Mouse (Mus musculus) right cerebral cortex, postnatal 14 days (tissue): ENCODE results near the gene Slc25a43.
"Not testable (repeated sequence)": the region's sequence is repeated elsewhere in the genome, so short reads cannot be mapped to it uniquely, and the experiment has no call there.

Experiments used
- DNase-seq: peaks from one replicate; pipeline ENCODE4 v3.0.0; 2022

Slc25a43 gene

GRCm38 (mm10) chrX:36794571-36794970 is 51.1 kb downstream of the Slc25a43 start:
- no peak for DNase-seq

DNA sequence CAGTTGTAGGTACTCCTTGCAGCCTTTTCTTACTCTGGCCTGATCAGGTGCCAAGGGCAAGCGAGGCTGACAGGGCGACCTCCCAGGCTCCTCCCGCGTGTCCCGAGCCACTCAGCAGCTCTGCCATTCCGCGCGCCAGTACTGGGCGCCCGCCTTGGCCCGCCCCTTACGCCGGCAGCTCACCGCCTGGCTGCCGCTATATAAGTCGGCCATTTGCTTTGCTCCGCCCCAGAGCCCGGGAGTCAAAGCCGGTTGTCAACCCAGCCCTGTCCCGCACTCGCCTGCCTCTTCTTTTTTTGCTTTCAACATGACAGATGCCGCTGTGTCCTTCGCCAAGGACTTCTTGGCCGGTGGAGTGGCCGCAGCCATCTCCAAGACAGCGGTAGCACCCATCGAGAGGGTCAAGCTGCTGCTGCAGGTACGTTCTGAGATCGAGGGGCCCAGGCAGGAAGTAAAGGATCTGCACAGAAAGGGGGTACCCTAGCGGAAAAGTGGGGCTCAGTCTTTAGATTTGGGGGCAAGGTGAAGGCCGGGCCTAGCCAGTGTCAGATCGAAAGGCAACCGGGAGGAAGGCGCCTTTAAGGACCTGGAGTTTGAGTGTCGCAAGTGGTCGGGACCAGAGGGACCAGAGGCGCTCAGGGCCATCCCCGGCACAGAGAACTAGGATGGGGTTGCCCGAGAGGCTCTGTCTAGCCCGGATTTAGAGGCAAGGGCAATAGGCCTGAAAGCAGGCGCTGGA is 52.1 kb downstream of the Slc25a43 start, which contains the start of gene Slc25a5:
Gene Slc25a5 (plus strand): TSS at position 228 of the 739 bp plus-strand sequence.
- peak; percentile 79 for DNase-seq

DNA sequence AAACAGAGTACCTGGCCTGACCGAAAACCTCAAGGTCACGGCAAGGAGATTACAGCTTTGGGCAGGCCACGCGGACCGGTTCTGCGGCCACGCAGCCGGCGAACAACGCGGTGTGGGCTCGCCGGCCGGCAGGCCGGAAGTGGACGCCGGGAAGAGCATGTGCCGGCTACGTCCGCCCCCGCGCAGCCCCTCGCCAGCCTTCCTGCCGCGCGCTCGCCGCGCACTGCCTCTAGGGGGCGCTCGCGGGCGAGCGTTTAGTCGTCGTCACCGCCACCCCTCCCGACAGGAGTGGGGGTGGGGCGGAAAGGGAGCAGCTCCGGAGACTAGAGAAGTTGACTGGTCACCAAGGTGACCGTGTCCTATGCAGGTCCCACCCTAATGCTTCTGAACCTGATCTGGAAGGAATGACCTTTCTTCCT is 52.7 kb downstream of the Slc25a43 start:
- DNase-seq: peak; percentile 78

GRCm38 (mm10) chrX:36796734-36797133 is 53.3 kb downstream of the Slc25a43 start:
- not testable (repeated sequence) for DNase-seq

DNA sequence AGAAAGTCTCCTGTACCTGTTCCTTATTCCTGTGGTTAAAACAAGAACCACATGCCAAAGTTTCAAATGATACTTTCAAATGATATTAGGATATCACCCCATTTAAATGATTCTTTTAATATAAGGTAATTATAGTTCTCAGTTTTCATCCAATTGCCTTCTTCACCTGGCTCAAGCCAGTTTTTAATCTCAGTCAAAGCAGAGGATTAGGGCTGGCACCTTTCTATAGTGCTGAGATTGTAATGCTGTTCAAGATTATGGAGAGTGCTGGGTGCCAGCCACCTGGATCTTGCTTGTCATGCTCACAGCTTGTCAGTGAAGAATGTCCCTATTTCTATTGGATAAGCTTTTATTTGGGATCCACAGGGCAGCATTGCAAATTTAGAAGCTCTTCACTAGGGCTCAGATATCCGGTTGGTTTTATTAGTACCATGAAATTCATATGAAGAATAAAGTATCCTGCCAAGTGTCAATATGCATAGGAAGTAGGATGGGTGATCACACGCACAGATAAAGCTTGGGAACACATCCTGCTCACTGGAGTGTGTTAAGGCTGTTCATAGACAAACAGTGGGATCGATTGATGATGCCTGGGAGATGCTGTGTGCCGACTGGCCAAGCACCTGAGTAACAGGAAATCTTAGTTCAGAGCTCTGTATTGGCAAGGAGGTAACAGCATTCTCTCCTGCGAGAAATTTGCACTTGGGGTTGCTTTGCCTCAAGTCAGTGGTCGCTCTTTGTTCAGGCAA is 55.8 kb downstream of the Slc25a43 start:
- DNase-seq: no peak

DNA sequence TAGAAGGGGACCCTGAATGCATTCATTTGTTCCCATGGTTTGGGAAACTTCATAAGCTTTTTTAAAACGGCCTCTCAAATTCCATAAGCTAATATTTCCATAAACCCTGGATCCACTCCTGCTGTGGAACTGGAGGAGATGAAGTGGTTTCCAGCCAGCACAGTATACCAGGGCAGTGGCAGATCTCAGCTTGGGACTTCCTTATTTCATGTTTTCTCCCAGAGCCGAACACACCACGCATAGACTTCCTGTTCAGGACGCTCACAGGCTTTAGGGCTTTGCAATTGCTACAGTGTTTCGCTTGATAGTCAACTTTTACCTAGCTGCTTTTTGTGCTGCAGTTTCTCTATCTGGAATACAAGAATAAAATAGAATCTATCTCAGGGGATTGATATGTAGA is 59.7 kb downstream of the Slc25a43 start:
- DNase-seq: no peak

DNA sequence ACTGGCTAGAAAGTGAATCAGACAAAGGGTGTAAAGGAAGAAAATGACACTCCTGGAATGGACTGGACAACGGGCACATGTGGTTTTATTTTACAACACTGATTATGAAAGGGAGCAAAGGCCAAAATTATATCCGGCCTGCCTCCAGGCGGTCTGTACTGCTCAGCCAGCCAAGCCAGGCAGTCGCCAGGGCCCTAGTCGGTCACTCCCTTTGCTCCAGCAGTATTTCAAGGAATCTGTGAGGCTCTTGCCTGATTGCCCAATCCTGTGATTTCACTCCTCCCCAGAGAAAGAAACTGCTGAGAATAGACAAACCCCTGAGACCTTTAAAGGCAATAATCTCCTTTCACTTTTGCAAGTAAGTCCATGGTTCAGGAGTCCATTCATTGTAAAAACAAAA is 60.7 kb downstream of the Slc25a43 start:
- no peak for DNase-seq

DNA sequence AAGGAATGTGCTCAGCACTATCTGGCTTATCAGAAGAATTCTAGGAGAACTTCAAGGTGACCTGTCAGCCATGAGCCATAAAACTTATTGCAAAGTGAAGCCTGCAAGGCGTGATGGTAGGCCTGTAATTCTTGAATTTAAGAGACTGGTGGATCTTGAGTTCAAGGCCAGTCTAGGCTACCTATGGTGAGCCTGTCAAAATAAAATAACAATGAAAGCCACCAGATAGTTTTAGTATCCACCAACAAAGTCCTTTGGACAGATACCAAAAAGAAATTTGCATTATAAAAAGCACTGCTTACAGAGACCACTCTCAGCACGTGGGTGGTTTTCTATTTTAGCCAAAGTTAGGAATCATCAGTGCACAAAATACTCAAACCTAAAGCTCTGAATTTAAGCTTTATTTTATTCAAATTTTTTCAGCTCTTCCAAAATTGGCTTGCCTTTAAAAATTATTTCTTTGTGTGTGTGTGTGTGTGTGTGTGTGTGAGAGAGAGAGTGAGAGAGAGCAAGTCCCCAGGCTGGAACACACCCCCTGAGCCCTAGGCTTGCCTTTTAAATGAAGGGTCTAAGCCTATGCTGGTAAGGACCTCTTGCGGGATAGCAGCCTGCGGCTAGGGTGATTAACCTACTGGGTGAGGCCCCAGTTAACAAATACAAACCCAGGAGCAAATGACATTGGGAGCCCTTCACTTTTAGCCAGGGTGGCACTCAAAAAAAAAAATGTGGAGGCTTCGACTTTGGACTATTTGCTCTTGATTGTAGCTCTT is 62.2 kb downstream of the Slc25a43 start:
- no peak for DNase-seq

DNA sequence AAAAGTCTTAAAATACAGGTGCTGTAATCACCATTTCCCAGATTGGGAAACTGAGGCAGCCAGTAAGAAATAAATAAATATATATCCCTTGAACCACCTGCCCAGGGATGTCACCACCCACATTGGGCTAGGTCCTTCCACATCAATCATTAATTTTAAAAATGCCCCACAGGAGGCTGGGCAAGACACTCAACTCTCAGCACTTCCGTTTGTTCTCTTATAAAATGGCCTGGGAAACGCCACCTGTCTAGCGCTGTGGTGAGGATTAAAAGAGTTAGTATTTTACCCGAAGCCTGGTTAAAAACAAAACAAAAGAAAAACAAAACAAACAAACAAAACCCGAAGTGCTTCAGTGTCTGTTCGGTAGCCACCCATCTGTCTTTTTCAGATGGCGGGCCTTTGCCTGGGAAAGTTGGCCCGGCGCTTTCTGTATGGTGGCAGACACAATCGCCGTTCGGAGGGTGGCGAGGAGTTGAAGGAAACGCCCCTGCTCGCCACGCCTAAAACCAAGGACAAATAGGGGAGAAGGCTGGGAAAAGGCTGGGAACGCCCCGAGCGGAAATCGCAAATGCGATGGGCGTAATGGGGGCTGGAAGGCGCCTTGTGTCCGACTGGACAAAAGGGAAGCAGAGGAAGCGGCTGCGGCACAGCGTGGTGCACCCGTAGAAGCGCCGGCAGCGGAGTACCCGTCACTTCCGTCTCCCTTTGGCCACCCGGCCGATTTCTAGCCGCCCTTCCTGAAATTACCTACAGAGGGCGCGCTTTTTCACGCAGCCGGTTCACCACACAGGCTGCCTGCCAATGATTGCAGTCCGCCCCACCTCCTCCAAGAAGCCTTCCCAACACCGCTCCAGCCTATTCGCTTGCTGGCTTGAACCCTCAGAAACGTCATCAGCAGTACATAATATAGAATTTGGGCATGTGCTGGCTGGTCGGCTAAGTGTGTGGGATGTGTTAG is 64.2 kb downstream of the Slc25a43 start:
- DNase-seq: peak; percentile 82

GRCm38 (mm10) chrX:36808318-36808683 is 64.8 kb downstream of the Slc25a43 start:
- DNase-seq: no peak

DNA sequence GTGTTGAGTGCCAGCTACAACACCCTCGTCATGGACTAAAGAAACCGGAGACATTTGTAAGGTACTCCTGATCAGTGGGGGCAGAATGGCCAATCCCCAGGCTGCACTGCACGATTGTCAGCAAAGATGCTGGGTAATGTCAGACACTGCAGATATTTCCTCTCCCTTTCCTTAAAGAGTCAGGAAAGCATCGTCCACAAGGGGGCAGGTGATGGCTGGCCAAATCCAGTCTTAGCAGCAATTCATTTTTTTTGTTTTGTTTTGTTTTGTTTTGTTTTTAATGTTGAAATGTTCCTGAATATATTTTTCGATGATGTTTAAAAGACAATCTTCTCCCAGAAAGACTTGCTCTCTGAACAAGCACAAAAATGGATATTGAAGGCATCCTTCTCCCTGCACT is 67.9 kb downstream of the Slc25a43 start:
- peak; percentile 46 for DNase-seq

- DNase-seq: no peak
Observed at GRCm38 (mm10) chrX:36814161-36814836, 70.8 kb downstream of the Slc25a43 start.

GRCm38 (mm10) chrX:36815022-36815421 is 71.6 kb downstream of the Slc25a43 start:
- no peak for DNase-seq

DNA sequence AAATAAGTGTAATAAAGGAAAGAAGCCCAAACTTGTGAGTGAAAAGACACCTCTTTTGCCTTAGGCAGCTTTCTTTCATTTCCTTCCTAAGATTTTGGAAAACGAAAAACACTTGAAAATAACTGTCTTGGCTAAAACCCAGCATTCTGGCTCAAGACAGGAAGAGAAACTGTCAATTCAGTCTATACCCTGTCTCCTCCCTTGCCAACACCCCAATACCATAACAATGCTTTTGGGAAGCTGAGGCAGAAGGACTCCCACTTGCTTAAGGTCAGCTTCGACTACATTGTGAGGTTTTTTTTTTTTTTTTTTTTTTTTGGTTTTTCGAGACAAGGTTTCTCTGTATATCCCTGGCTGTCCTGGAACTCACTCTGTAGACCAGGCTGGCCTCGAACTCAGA is 72.0 kb downstream of the Slc25a43 start:
- no peak for DNase-seq

DNA sequence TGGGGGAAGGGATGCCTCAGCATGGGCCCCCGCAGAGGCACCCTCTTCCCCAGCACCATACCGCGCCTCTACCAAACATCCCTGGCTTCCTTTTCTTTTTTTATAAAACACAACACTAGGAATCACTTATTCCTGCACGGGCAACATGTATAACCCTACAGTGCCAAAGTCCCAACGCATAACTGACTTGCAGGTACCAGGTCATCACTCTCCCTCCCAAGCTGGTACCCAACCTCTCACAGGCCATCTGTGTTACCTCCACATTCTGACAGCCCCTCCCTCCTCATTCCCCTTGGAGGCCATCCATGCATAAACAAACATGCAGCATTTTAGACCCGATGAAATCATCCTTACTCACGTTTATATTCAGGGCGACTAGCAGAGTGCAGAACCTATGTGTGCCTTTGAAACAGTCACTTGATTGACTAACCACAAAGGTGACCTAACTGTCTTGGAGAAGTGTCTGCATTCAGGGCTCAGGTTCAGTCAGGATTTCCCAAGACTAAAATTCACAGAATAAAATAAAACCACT is 73.0 kb downstream of the Slc25a43 start:
- DNase-seq: no peak

DNA sequence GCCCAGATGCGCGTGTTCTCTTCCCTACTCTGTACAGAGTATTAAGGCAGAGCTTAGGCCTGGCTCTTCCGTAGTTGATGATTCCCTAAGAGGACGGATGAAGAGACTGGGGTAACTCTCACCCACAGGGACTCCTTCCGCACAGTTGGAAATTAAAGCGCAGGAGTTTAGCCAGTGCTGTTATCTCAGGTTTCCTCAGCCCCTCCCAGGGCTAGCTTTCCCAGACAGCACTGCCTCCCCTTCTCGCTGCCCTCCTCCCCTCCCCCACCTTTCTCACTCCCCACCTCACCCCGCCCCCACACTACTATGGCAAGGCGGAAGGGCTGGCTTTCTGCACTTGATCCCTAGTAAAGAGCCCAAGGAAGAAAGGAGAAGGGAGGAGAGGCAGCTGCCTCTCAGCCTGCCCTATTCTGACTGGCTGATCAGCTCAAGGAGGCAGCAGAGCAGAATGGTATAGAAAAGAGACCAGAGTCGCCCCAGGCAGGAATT is 73.5 kb downstream of the Slc25a43 start:
- no peak for DNase-seq

- no peak for DNase-seq
Observed at GRCm38 (mm10) chrX:36819575-36819974, 76.1 kb downstream of the Slc25a43 start.

DNA sequence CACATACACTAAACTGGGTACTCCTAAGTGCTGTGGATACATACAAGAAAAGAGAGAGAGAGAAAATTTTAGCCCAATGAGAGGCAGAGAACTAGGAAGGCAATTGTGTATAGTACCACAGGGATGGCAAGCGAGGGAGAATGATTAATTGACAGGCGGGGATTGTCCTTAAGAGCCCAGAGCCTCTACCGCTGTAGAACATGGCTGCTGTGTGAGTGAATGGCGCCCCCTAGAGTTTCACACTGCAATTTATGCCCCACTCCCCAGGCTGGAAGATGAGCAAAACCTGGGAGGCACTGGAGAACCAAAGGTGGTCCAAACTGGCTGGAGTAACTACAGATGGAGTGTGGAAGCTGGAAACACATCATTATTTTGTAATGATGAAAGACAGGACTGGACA is 76.7 kb downstream of the Slc25a43 start:
- peak; percentile 17 for DNase-seq

GRCm38 (mm10) chrX:36823932-36824711 is 80.7 kb downstream of the Slc25a43 start:
- no peak for DNase-seq

GRCm38 (mm10) chrX:36825032-36825431 is 81.6 kb downstream of the Slc25a43 start:
- DNase-seq: no peak
